1 mouse cellular context compared by ENCODE assay signal in the genomic region with DNA sequence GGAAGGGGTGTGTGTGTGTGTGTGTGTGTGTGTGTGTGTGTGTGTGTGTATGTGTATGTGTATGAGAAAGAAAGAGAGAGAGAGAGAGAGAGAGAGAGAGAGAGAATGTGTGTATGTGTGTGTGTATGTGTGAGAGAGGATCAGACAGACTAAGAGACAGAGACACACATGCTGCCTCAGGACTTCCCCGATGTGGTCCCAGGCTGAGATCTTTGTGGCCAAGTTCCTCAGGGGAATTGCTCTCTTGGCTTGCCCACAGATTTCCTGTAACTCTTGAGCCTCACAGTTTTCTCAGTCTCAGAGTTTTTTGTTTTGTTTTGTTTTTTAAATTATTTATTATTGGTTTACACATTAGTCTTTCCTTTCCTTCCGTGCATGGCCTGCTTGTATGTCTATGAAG.
TF ChIP-seq lines count a peak whose summit lies in the region.

No protein-coding gene starts in this region.

TF ChIP-seq in CH12.LX, 34 proteins besides CTCF, POLR2A, EP300 and RAD21:
- peak; percentile 75 for TF ChIP-seq MEF2A (IDR thresholded peaks at IDR 0.05; ENCODE audit: borderline replicate concordance, low read depth, low read length)
- peak; percentile 77 for TF ChIP-seq MYC (IDR thresholded peaks at IDR 0.05; ENCODE audit: low read depth, low read length)
- TF ChIP-seq PAX5 (IDR thresholded peaks at IDR 0.05; ENCODE audit: low read length): no peak
- 0 out of 2 replicates have a peak, but pooled peaks have one; percentile 15 for TF ChIP-seq JUN (IDR thresholded peaks at IDR 0.05; ENCODE audit: insufficient read depth, low read depth, low read length)
- TF ChIP-seq USF1 (IDR thresholded peaks at IDR 0.05; ENCODE audit: low read depth, low read length): no peak
- TF ChIP-seq HCFC1 (IDR thresholded peaks at IDR 0.05; ENCODE audit: low read depth, low read length): no peak
- no peak for TF ChIP-seq POLR2AphosphoS2 (IDR thresholded peaks at IDR 0.05; ENCODE audit: low read depth, low read length)
- peak; percentile 60 for TF ChIP-seq BHLHE40 (IDR thresholded peaks at IDR 0.05; ENCODE audit: low read depth, low read length)
- no peak for TF ChIP-seq SMC3 (IDR thresholded peaks at IDR 0.05; ENCODE audit: low read depth, low read length)
- no peak for TF ChIP-seq ZKSCAN1 (IDR thresholded peaks at IDR 0.05; ENCODE audit: borderline replicate concordance, low read depth, low read length)
- peak; percentile 63; the same call in 1 of the 2 replicates for TF ChIP-seq CHD2 (IDR thresholded peaks at IDR 0.05; ENCODE audit: low read length)
- 0 out of 2 replicates have a peak, but pooled peaks have one; percentile 64 for TF ChIP-seq MAFK (IDR thresholded peaks at IDR 0.05; ENCODE audit: insufficient replicate concordance, low read length)
- TF ChIP-seq NELFE (IDR thresholded peaks at IDR 0.05; ENCODE audit: low read depth, low read length): 0 out of 2 replicates have a peak, but pooled peaks have one; percentile 26
- TF ChIP-seq E2F4 (IDR thresholded peaks at IDR 0.05; ENCODE audit: insufficient replicate concordance, low read depth, low read length): no peak
- TF ChIP-seq IRF4 (IDR thresholded peaks at IDR 0.05; ENCODE audit: low read depth, low read length): peak; percentile 87
- no peak for TF ChIP-seq USF2 (conservative IDR thresholded peaks at IDR 0.05; ENCODE audit: low read depth, low read length)
- TF ChIP-seq ZNF384 (IDR thresholded peaks at IDR 0.05; ENCODE audit: low read depth, low read length): peak; percentile 35; the same call in 1 of the 2 replicates
- TF ChIP-seq NRF1 (IDR thresholded peaks at IDR 0.05; ENCODE audit: low read depth, low read length): no peak
- no peak; the same call in 1 of the 2 replicates for TF ChIP-seq CHD1 (IDR thresholded peaks at IDR 0.05; ENCODE audit: low read depth, low read length)
- TF ChIP-seq JUND (conservative IDR thresholded peaks at IDR 0.05; ENCODE audit: low read depth, low read length): peak; percentile 64; the same call in 1 of the 2 replicates
- peak; percentile 79 for TF ChIP-seq MAX (IDR thresholded peaks at IDR 0.05; ENCODE audit: low read length)
- TF ChIP-seq MXI1 (IDR thresholded peaks at IDR 0.05; ENCODE audit: low read depth, low read length): peak; percentile 65
- peak; percentile 80 for TF ChIP-seq TCF12 (IDR thresholded peaks at IDR 0.05; ENCODE audit: low read depth, low read length)
- TF ChIP-seq KAT2A (IDR thresholded peaks at IDR 0.05; ENCODE audit: insufficient replicate concordance, low read length): 0 out of 2 replicates have a peak, but pooled peaks have one; percentile 40
- peak; percentile 67 for TF ChIP-seq TBP (conservative IDR thresholded peaks at IDR 0.05; ENCODE audit: low read depth, low read length)
- no peak for TF ChIP-seq UBTF (IDR thresholded peaks at IDR 0.05; ENCODE audit: low read depth, low read length)
- 0 out of 2 replicates have a peak, but pooled peaks have one; percentile 19 for TF ChIP-seq ZMIZ1 (IDR thresholded peaks at IDR 0.05; ENCODE audit: low read depth, low read length)
- no peak for TF ChIP-seq ZC3H11A (IDR thresholded peaks at IDR 0.05; ENCODE audit: low read depth, low read length)
- peak; percentile 83 for TF ChIP-seq ETS1 (conservative IDR thresholded peaks at IDR 0.05; ENCODE audit: low read depth, low read length)
- peak; percentile 48; the same call in 1 of the 2 replicates for TF ChIP-seq ELF1 (IDR thresholded peaks at IDR 0.05; ENCODE audit: low read depth, low read length)
- TF ChIP-seq GABPA (IDR thresholded peaks at IDR 0.05; ENCODE audit: insufficient replicate concordance, low read depth, low read length): no peak
- TF ChIP-seq MAZ (IDR thresholded peaks at IDR 0.05; ENCODE audit: low read depth, low read length): peak; percentile 15; the same call in 1 of the 2 replicates
- TF ChIP-seq SIN3A (IDR thresholded peaks at IDR 0.05; ENCODE audit: low read length): peak; percentile 72
- no peak; the same call in 1 of the 2 replicates for TF ChIP-seq RCOR1 (conservative IDR thresholded peaks at IDR 0.05; ENCODE audit: low read depth, low read length)
